In genomic region chr4:148746460-148747314, GRCm38 (mm10) we compare ENCODE assay signal across 16 mouse cellular contexts. TPM values are rescaled to one million over a fixed set of nuclear protein-coding genes. Genes with fewer than 3 reads are reported as not detected.
DNase-seq lines count a peak whose midpoint lies in the region; ATAC-seq and TF ChIP-seq lines count a peak whose summit lies in the region.
"Had no signal": no experiment of that assay in that cellular context is flagged by ENCODE, and none has a peak within 500 bp of the region (broad histone marks: within the 10 kb centered on the region; RNA-seq: fewer than 3 reads in every experiment).

No protein-coding gene starts in this region.

- no peak for ATAC-seq in neural tube, embryonic 15.5 days (ENCODE audit: low FRiP score)
- ATAC-seq: liver, embryonic 12.5 days had no signal

- no peaks in the 10 kb centered on the region for H3K9me3 ChIP-seq in neural tube, embryonic 15.5 days (replicated peaks)
- H3K9me3 ChIP-seq: liver, embryonic 12.5 days had no signal

- no peak overlapping the region for H3K9ac ChIP-seq in neural tube, embryonic 15.5 days (replicated peaks)
- H3K9ac ChIP-seq: liver, embryonic 12.5 days had no signal

- DNase-seq in gastrocnemius, adult 2 months: no peak
- DNase-seq in gastrocnemius, postnatal 25 days: no peak
- DNase-seq in retina, postnatal 1 day: peak; percentile 36
- no peak for DNase-seq in retina, embryonic 14.5 days (ENCODE audit: low spot score)
- peak; percentile 57 to 65 for DNase-seq in heart, postnatal 10 days
- no peak for DNase-seq in cerebellum, adult 18-20 months
- DNase-seq in MN1 (ENCODE audit: low spot score): no peak
- DNase-seq: cerebellum, postnatal 14 days; kidney, adult 2 months; kidney, postnatal 4 days; lung, postnatal 36 days; spleen, adult 18-20 months; thymus, postnatal 36 days had no signal

- peak overlapping the region; percentile 32 for H3K4me3 ChIP-seq in gastrocnemius, adult 2 months
- no peak overlapping the region for H3K4me3 ChIP-seq in neural tube, embryonic 15.5 days (replicated peaks)
- H3K4me3 ChIP-seq: liver, embryonic 12.5 days had no signal

- H3K4me2 ChIP-seq in neural tube, embryonic 15.5 days: peak overlapping the region; percentile 13; the same call in 1 of the 2 replicates
- H3K4me2 ChIP-seq: liver, embryonic 12.5 days had no signal

- H3K4me1 ChIP-seq in neural tube, embryonic 15.5 days: peaks cover 37% of the 10 kb centered on the region

- H3K27ac ChIP-seq in gastrocnemius, adult 2 months: peak overlapping the region; percentile 67
- peak overlapping the region; percentile 54 for H3K27ac ChIP-seq in neural tube, embryonic 15.5 days (replicated peaks)
- H3K27ac ChIP-seq: liver, embryonic 12.5 days; stomach, postnatal 0 days had no signal

- 41% methylated on average over 23 of the region's 23 CpGs for WGBS in neural tube, embryonic 15.5 days

- intact Hi-C loops in gastrocnemius, adult 2 months (cut with DNase I): loop anchor here (2.0 kb wide), 1 partner anchor 320 kb away; no protein-coding TSS in a partner anchor
- intact Hi-C loops in heart, postnatal 10 days (cut with DNase I): loop anchor here (2.0 to 5.0 kb wide), 3 partner anchors 36 to 301 kb away; partner anchors contain the start of gene Casz1

- H3K27me3 ChIP-seq in neural tube, embryonic 15.5 days (replicated peaks): peaks cover 14% of the 10 kb centered on the region; the same call in 1 of the 2 replicates

- H3K36me3 ChIP-seq in neural tube, embryonic 15.5 days: no peaks in the 10 kb centered on the region
- H3K36me3 ChIP-seq: liver, embryonic 12.5 days had no signal

- no peak for TF ChIP-seq CTCF in gastrocnemius, adult 2 months (IDR thresholded peaks at IDR 0.05)

RNA-seq across cellular contexts. Expression of gene Casz1, which starts 57.5 kb away (rescaled TPM):
- total RNA-seq in gastrocnemius, adult 2 months (2021): 10 to 100 TPM; 31.2 to 41.3 TPM
- 10 to 100 TPM; 27.8 to 30.2 TPM for total RNA-seq in gastrocnemius, postnatal 25 days (2021)
- 10 to 100 TPM; 64.7 to 67.2 TPM for total RNA-seq in heart, postnatal 10 days (2021)
- polyA plus RNA-seq in neural tube, embryonic 15.5 days (2015; fragmentation: Nextera tagmentation; extraction: Ambion mirVana): 11.0 and 12.3 TPM in 2 replicates

Comparison
In these comparisons a context has a peak if more than half of its experiments do, and no peak if none do; other contexts are left out.
1. DNase-seq: peak in retina, postnatal 1 day (single experiment) and heart, postnatal 10 days (2 of 2); none in gastrocnemius, adult 2 months (single experiment), gastrocnemius, postnatal 25 days (single experiment), retina, embryonic 14.5 days (single experiment), cerebellum, adult 18-20 months (0 of 2) and MN1 (single experiment).